Mouse (Mus musculus) hindbrain, embryonic 11.5 days (tissue): ENCODE measurements around the gene Lias. TPM values are rescaled to one million over a fixed set of nuclear protein-coding genes. Genes with fewer than 3 reads are reported as not detected.
A peak's percentile ranks its signal among the peaks of the same experiment; 100 is the strongest.

Source experiments
- ATAC-seq: fragments of 200-750 bp; cut with Nextera tagmentation; 2 replicates; pipeline ENCODE4 v1.8.0; 2017; ENCODE audit warnings: mild to moderate bottlenecking, moderate TSS enrichment, moderate library complexity; ENCODE audit not compliant: low FRiP score
- DNase-seq: peaks from one replicate; pipeline ENCODE4 v3.0.0-alpha.2; 2015; ENCODE audit warnings: low spot score
- H3K27ac ChIP-seq: fragments of 300-500 bp; sonication (generic); 2 replicates; pipeline ENCODE4 v1.5.1; 2014; ENCODE audit warnings: mild to moderate bottlenecking, low read depth, low read length
- H3K27me3 ChIP-seq: fragments of 300-500 bp; sonication (generic); 2 replicates; pipeline ENCODE4 v1.6.1; 2014; ENCODE audit warnings: mild to moderate bottlenecking, low read length, moderate library complexity, mixed read lengths; ENCODE audit not compliant: control insufficient read depth, insufficient read depth
- H3K36me3 ChIP-seq: fragments of 300-500 bp; sonication (generic); 2 replicates; pipeline ENCODE4 v1.6.1; 2014; ENCODE audit warnings: mild to moderate bottlenecking, low read length, moderate library complexity, mixed read lengths; ENCODE audit not compliant: control insufficient read depth, insufficient read depth
- H3K4me1 ChIP-seq: fragments of 300-500 bp; sonication (generic); replicated peaks from 2 replicates; pipeline ENCODE4 v1.6.1; 2014; ENCODE audit warnings: low read length, mixed read lengths; ENCODE audit not compliant: control insufficient read depth, insufficient read depth
- H3K4me2 ChIP-seq: fragments of 300-500 bp; sonication (generic); replicated peaks from 2 replicates; pipeline ENCODE4 v1.6.1; 2014; ENCODE audit warnings: mild to moderate bottlenecking, low read depth, low read length
- H3K4me3 ChIP-seq: fragments of 300-500 bp; sonication (generic); 2 replicates; pipeline ENCODE4 v1.5.1; 2014; ENCODE audit warnings: low read depth, low read length
- H3K9ac ChIP-seq: fragments of 300-500 bp; sonication (generic); 2 replicates; pipeline ENCODE4 v1.6.1; 2014; ENCODE audit warnings: low read depth, low read length
- H3K9me3 ChIP-seq: fragments of 300-500 bp; sonication (generic); 2 replicates; pipeline ENCODE4 v1.6.1; 2016; ENCODE audit warnings: low read length; ENCODE audit not compliant: control insufficient read depth
- WGBS: fragments of 180-500 bp; shearing (Covaris S2); extraction: QIAGEN DNeasy Blood & Tissue Kit; methylation state at CpG from one replicate; pipeline ENCODE4 v1.1.7; 2014; 5-methylcytosine and 5-hydroxymethylcytosine counted together
- polyA plus RNA-seq: library from polyadenylated mRNA; unstranded; fragments of >200 nt; fragmentation: Nextera tagmentation; extraction: Ambion mirVana; gene quantifications from 2 replicates; pipeline ENCODE4 v1.2.1, GENCODE M21; 2014

The Lias gene
- polyA plus RNA-seq, 1 experiment from 2014 or later: 64.7 TPM

DNA sequence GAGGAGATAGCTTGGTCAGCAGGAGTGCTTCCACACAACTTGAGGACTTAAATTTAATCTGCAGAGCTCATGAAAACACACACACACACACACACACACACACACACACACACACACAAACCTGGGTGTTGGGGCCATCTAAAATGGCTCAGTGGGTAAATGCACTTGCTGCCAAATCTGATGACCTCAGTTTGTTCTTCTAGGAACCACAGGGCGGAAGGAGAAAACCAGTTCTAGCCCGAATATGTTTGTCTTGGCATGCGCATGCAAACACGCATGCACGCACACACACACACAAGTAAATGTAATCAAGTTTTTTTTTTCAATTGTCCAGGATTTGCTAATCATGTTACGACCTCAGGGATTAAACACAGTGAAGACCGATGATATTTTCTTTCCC, 19.7 kb upstream of the Lias start:
- WGBS: 94% methylated on average over 7 of the region's 7 CpGs
- DNase-seq (no peak), ATAC-seq (no peak)
- Histone ChIP-seq H3K36me3 (no peaks in the 10 kb centered on the region), H3K4me3 (no peak overlapping the region), H3K9me3 (no peaks in the 10 kb centered on the region), H3K27me3 (no peaks in the 10 kb centered on the region), H3K27ac (no peak overlapping the region), H3K4me1 (no peaks in the 10 kb centered on the region), H3K9ac (no peak overlapping the region), H3K4me2 (no peak overlapping the region)

DNA sequence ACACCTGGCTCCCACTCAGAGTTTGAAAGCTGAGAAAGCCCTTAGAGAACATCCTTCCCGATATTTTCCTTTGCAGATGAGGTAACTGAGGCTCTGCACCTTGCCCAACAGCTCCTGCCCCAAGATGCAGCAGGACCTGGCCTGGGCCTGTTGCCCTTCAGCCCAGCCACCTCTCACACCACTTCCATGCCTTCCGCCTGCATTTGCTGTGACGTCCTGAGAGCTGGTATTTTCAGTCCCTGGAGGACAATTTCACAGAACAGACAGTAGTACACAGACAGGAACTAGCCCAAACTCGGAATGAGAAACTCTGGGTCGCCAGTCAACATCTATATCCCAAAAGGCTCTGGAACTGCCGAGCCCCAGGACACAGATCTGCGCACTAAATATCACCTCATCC, 16.6 kb upstream of the Lias start:
- DNase-seq (no peak), ATAC-seq (no peak)
- Histone ChIP-seq H3K27me3 (no peaks in the 10 kb centered on the region), H3K4me3 (no peak overlapping the region), H3K9ac (no peak overlapping the region), H3K4me2 (no peak overlapping the region), H3K36me3 (no peaks in the 10 kb centered on the region), H3K9me3 (no peaks in the 10 kb centered on the region), H3K4me1 (no peaks in the 10 kb centered on the region), H3K27ac (no peak overlapping the region)
- 86% methylated on average over 7 of the region's 7 CpGs for WGBS

DNA sequence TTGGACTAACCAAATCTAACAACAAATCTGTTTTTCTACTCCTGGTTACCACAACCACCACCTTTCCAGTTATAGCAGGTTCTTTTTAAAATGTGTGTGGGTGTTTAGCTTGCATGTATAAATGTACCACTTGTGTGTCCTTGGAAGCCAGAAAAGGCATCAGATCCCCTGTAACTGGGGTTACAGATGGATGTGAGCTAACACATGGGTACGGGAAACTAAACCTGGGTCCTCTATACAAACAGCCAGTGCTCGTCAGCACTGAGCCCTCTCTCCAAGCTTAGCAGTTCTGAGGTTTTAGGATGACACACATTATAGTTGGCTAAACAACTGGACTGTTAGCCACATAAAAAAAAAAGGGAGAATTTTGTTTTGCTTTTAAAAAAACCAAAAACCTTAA, 5.6 kb upstream of the Lias start:
- H3K4me3 ChIP-seq: no peak overlapping the region
- no peak overlapping the region for H3K4me2 ChIP-seq
- H3K4me1 ChIP-seq: 0 out of 2 replicates have a peak, but pooled peaks cover 4% of the 10 kb centered on the region
- H3K9ac ChIP-seq: no peak overlapping the region
- peaks cover 6% of the 10 kb centered on the region; the same call in 1 of the 2 replicates for H3K36me3 ChIP-seq
- no peak for ATAC-seq
- DNase-seq: no peak
- 81% methylated on average over 2 of the region's 2 CpGs for WGBS
- no peaks in the 10 kb centered on the region for H3K27me3 ChIP-seq
- no peaks in the 10 kb centered on the region for H3K9me3 ChIP-seq
- H3K27ac ChIP-seq: no peak overlapping the region

DNA sequence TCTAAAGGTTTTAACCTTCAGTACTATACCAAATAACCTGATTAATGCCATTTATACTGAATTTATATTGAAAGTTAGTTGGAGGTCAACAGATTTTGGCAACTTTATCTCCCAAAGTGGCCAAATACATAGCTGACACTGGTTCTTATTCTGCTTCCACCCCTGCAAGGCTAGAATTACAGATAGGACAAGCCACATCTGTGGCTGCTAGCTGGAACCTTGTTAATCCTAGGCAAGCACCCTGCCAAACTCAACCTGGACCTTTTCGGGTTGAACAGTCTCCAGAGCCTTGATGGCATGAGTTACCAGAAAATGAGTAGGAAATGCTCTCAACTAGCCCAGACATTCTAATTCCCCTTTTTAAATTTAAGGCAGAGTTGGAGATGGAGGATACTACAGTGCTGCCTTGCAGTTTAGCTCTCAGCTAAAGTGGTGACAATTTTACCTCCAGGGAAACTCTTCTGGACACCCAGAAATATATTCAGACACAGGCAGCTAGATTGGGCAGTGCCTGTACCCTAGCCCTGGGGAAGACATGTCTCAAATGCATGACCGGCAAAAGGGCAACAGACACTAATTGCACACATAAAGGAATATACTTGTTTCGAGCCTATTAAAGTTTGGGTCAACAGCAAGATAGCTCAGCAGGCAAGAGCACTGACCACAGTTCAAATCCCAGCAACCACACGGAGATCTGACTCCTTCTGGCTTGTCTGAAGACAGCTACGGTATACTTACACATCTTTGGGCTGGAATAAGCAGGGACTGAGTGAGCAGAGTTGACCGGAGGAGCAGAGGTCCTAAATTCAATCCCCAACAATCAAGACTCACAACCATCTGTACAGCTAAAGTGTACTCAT, 4.1 kb upstream of the Lias start:
- H3K4me1 ChIP-seq: 0 out of 2 replicates have a peak, but pooled peaks cover 4% of the 10 kb centered on the region
- ATAC-seq (no peak), DNase-seq (peak; percentile 10)
- H3K36me3 ChIP-seq: peaks cover 6% of the 10 kb centered on the region; the same call in 1 of the 2 replicates
- no peaks in the 10 kb centered on the region for H3K27me3 ChIP-seq
- no peak overlapping the region for H3K4me3 ChIP-seq
- no peak overlapping the region for H3K9ac ChIP-seq
- H3K4me2 ChIP-seq: no peak overlapping the region
- no peak overlapping the region for H3K27ac ChIP-seq
- 82% methylated on average over 6 of the region's 6 CpGs for WGBS
- no peaks in the 10 kb centered on the region for H3K9me3 ChIP-seq

DNA sequence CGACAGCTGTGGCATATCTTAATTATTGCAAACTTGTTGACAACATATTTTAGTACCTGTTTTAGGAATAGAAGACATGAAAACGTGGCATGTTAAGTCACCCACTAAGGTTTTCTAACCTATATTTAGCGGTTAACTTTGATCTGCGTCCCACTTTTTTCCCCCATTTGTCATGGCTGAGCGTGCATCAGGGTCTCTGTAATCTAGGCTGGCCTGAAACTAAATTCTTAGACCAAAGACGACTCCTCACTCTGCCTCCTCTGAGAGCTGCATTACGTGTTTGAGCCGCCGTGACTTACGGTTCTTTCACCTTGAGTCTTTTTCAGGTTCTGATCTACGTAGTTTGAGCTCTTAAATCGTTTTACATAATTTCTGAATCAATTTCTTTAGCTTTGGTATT, 456 bp downstream of the Lias start:
- Histone ChIP-seq H3K36me3 (peaks cover 8% of the 10 kb centered on the region; the same call in 1 of the 2 replicates), H3K27ac (0 out of 2 replicates have a peak overlapping the region, but pooled peaks have one; percentile 14), H3K4me3 (peak overlapping the region; percentile 97), H3K27me3 (no peaks in the 10 kb centered on the region), H3K4me1 (0 out of 2 replicates have a peak, but pooled peaks cover 4% of the 10 kb centered on the region), H3K4me2 (peak overlapping the region; percentile 61), H3K9ac (peak overlapping the region; percentile 58), H3K9me3 (no peaks in the 10 kb centered on the region)
- peak; percentile 49 for DNase-seq
- peak; percentile 66 for ATAC-seq
- WGBS: 5% methylated on average over 12 of the region's 12 CpGs

DNA sequence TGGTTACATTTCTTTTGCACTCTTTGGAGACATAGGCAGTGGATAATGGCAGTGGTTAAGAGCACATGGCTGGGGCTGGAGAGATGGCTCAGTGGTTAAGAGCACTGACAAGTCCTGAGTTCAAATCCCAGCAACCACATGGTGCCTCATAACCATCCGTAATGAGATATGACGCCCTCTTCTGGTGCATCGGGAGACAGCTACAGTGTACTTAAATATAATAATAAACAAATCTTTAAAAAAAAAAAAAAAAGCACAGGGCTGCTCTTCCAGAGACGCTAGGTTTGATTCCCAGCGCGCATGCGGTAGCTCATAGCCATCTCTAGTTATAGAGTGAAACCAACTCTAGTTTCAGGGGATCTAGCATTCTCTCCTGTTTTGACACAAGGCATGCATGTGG, 3.1 kb downstream of the Lias start:
- no peak for DNase-seq
- H3K27me3 ChIP-seq: no peaks in the 10 kb centered on the region
- no peak overlapping the region for H3K27ac ChIP-seq
- 0 out of 2 replicates have a peak, but pooled peaks cover 2% of the 10 kb centered on the region for H3K36me3 ChIP-seq
- H3K4me2 ChIP-seq: no peak overlapping the region
- H3K4me1 ChIP-seq: 0 out of 2 replicates have a peak, but pooled peaks cover 4% of the 10 kb centered on the region
- no peaks in the 10 kb centered on the region for H3K9me3 ChIP-seq
- 94% methylated on average over 7 of the region's 7 CpGs for WGBS
- no peak for ATAC-seq
- H3K4me3 ChIP-seq: no peak overlapping the region
- H3K9ac ChIP-seq: no peak overlapping the region

DNA sequence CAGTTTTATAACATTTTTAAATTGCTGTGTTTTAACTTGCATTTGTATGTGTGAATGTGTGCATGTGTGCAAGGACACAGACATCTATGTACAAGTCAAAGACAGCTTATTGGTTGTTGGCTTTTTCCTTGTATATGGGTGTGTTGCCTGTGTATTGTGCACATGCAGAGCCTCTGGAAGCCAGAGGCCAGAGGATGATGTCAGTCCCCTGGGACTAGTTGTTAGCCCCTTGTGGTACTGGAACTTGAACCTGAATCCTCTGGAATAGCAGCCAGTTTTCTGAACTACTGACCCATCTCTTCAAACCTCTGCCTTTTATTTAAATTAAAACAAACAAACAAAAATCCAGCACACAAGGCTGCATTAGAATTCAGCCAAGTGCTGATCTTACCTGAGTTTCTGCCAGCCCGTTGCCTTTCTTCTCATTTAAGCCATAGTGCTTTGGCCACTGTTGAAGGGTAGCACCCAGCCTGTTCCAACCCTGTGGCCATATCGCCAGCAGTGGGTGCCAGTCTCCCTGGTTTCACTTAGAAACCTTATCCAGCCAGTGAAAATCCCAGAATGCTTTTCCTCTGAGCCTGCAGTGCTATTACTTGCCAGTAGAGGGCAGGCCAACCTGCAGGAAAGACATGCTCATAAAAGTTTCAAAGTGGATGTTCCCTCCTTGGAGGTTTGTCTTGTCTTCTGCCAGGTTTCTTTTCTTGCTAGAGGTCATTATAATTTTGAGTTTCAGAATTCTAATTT, 10.1 kb downstream of the Lias start:
- 31% methylated on average over 2 of the region's 2 CpGs for WGBS
- Histone ChIP-seq H3K36me3 (0 out of 2 replicates have a peak, but pooled peaks cover 3% of the 10 kb centered on the region), H3K9me3 (no peaks in the 10 kb centered on the region), H3K9ac (no peak overlapping the region), H3K4me3 (no peak overlapping the region), H3K27ac (no peak overlapping the region), H3K4me2 (no peak overlapping the region), H3K4me1 (no peaks in the 10 kb centered on the region), H3K27me3 (no peaks in the 10 kb centered on the region)
- ATAC-seq: no peak; the same call in 1 of the 2 replicates
- DNase-seq: peak; percentile 80

DNA sequence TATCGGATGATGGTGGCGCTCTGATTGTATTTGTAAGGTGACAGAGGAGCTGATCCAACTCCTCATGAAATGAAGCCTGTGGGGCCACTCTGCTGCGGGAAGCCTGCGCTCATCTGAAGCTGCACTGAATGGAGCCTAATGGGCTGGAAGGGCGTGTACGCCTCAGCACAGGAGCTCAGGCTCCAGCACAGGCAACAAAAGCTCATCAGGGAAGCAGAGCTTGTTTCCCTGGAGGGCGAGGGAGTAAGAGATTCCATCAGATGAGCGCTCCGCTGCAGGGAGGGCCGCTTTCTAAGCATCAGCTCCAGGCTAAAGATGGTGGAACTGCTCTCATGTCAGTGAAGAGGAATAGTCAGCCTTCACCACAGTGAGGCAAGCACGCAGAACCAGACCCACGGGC, 16.7 kb downstream of the Lias start:
- H3K9ac ChIP-seq: no peak overlapping the region
- peaks cover 6% of the 10 kb centered on the region; the same call in 1 of the 2 replicates for H3K36me3 ChIP-seq
- ATAC-seq (no peak), DNase-seq (peak; percentile 6)
- no peak overlapping the region for H3K4me2 ChIP-seq
- no peaks in the 10 kb centered on the region for H3K4me1 ChIP-seq
- H3K27ac ChIP-seq: no peak overlapping the region
- H3K9me3 ChIP-seq: no peaks in the 10 kb centered on the region
- 37% methylated on average over 12 of the region's 12 CpGs for WGBS
- no peaks in the 10 kb centered on the region for H3K27me3 ChIP-seq
- H3K4me3 ChIP-seq: no peak overlapping the region
